Comparison of ENCODE assay signal across 19 mouse cellular contexts in genomic region chr11:96223813-96224212, GRCm38 (mm10). TPM values are rescaled to one million over a fixed set of nuclear protein-coding genes. Genes with fewer than 3 reads are reported as not detected.
DNase-seq lines count a peak whose midpoint lies in the region; ATAC-seq and TF ChIP-seq lines count a peak whose summit lies in the region.
"Had no signal": no experiment of that assay in that cellular context is flagged by ENCODE, and none has a peak within 500 bp of the region (broad histone marks: within the 10 kb centered on the region; RNA-seq: fewer than 3 reads in every experiment).

No protein-coding gene starts in this region.

- peak; percentile 26; the same call in 1 of the 2 replicates for TF ChIP-seq CTCF in gastrocnemius, adult 2 months (IDR thresholded peaks at IDR 0.05)
- TF ChIP-seq CTCF in liver, postnatal 0 days (IDR thresholded peaks at IDR 0.05; ENCODE audit: low read depth): peak; percentile 32; the same call in 1 of the 2 replicates
- TF ChIP-seq CTCF in CH12.LX (conservative IDR thresholded peaks at IDR 0.05 in 1 of 2, IDR thresholded peaks at IDR 0.05 in 1 of 2; ENCODE audit: low read depth in 2 of 2, low read length in 2 of 2): peak; percentile 55 to 64
- 0 out of 2 replicates have a peak, but pooled peaks have one; percentile 10 for TF ChIP-seq CTCF in bone marrow macrophage, adult 2 months (IDR thresholded peaks at IDR 0.05; ENCODE audit: low read depth, low read length)

- H3K4me2 ChIP-seq in liver, postnatal 0 days (ENCODE audit: low read depth, low read length): no peak overlapping the region
- H3K4me2 ChIP-seq in CH12.LX (ENCODE audit: insufficient read depth, low read depth, poor library complexity, severe bottlenecking): no peak overlapping the region
- H3K4me2 ChIP-seq: midbrain, embryonic 15.5 days; neural tube, embryonic 13.5 days had no signal

- intact Hi-C loops in gastrocnemius, adult 2 months (cut with DNase I): no loop called here

- no peak overlapping the region for H3K27ac ChIP-seq in gastrocnemius, adult 2 months
- H3K27ac ChIP-seq in liver, postnatal 0 days (ENCODE audit: low read depth): no peak overlapping the region
- H3K27ac ChIP-seq in CH12.LX (ENCODE audit: insufficient read depth, low read depth): no peak overlapping the region
- H3K27ac ChIP-seq in bone marrow macrophage, adult 2 months (ENCODE audit: insufficient read depth, low read depth, low read length): no peak overlapping the region
- H3K27ac ChIP-seq: heart, embryonic 10.5 days; midbrain, embryonic 15.5 days; neural tube, embryonic 13.5 days had no signal

- no peak for TF ChIP-seq EP300 in liver, postnatal 0 days (IDR thresholded peaks at IDR 0.05; ENCODE audit: low read depth)
- TF ChIP-seq EP300 in CH12.LX (IDR thresholded peaks at IDR 0.05; ENCODE audit: low read length): no peak

- no peak for TF ChIP-seq POLR2A in CH12.LX (IDR thresholded peaks at IDR 0.05; ENCODE audit: low read depth, low read length)
- no peak for TF ChIP-seq POLR2A in bone marrow macrophage, adult 2 months (IDR thresholded peaks at IDR 0.05; ENCODE audit: borderline replicate concordance, low read depth, low read length)

- peaks cover 3% of the 10 kb centered on the region for H3K9me3 ChIP-seq in liver, postnatal 0 days (ENCODE audit: low read length)
- H3K9me3 ChIP-seq in CH12.LX (replicated peaks; ENCODE audit: low read length): peaks cover 17% of the 10 kb centered on the region
- H3K9me3 ChIP-seq: heart, embryonic 10.5 days; midbrain, embryonic 15.5 days; neural tube, embryonic 13.5 days had no signal

- H3K27me3 ChIP-seq in liver, postnatal 0 days (ENCODE audit: insufficient read depth, low read length): peaks cover 10% of the 10 kb centered on the region; the same call in 1 of the 2 replicates
- H3K27me3 ChIP-seq in CH12.LX (replicated peaks): peaks cover 34% of the 10 kb centered on the region
- H3K27me3 ChIP-seq: neural tube, embryonic 13.5 days had no signal

- dilution Hi-C loops in CH12.LX (cut with MboI; ENCODE audit: extremely low pct_ligation_motif_present, extremely low pct_unique_long_range_greater_than_20kb, low sequenced_read_pairs): no loop called here

- no peak overlapping the region for H3K4me3 ChIP-seq in gastrocnemius, adult 2 months
- no peak overlapping the region for H3K4me3 ChIP-seq in liver, postnatal 0 days (ENCODE audit: low read depth, low read length)
- no peak overlapping the region for H3K4me3 ChIP-seq in CH12.LX (replicated peaks in 1 of 3; ENCODE audit: low read depth in 2 of 3, low read length in 2 of 3, poor library complexity in 1 of 3)
- no peak overlapping the region for H3K4me3 ChIP-seq in bone marrow macrophage, adult 2 months (ENCODE audit: insufficient read depth, low read length)
- H3K4me3 ChIP-seq: heart, embryonic 10.5 days; midbrain, embryonic 15.5 days; neural tube, embryonic 13.5 days had no signal

- H3K36me3 ChIP-seq in liver, postnatal 0 days (replicated peaks; ENCODE audit: insufficient read depth, low read length): no peaks in the 10 kb centered on the region
- H3K36me3 ChIP-seq in CH12.LX (replicated peaks in 1 of 2; ENCODE audit: control insufficient read depth in 1 of 2, insufficient read depth in 1 of 2, low read length in 1 of 2): no peaks in the 10 kb centered on the region
- H3K36me3 ChIP-seq: heart, embryonic 10.5 days; midbrain, embryonic 15.5 days; neural tube, embryonic 13.5 days had no signal

- no peaks in the 10 kb centered on the region for H3K4me1 ChIP-seq in liver, postnatal 0 days (ENCODE audit: insufficient read depth)
- no peaks in the 10 kb centered on the region for H3K4me1 ChIP-seq in CH12.LX (ENCODE audit: control insufficient read depth in 1 of 2, insufficient read depth in 2 of 2)
- H3K4me1 ChIP-seq in bone marrow macrophage, adult 2 months (ENCODE audit: control insufficient read depth, insufficient read depth, low read length): no peaks in the 10 kb centered on the region
- H3K4me1 ChIP-seq: heart, embryonic 10.5 days; midbrain, embryonic 15.5 days; neural tube, embryonic 13.5 days had no signal

- ATAC-seq in liver, postnatal 0 days: no peak
- no peak for ATAC-seq in megakaryocyte, adult 5-6 weeks (ENCODE audit: poor library complexity, severe bottlenecking)
- ATAC-seq: activated CD4-positive, CD25-positive, alpha-beta regulatory T cell, adult 4 months; midbrain, embryonic 15.5 days had no signal

- H3K9ac ChIP-seq in liver, postnatal 0 days (replicated peaks): no peak overlapping the region
- H3K9ac ChIP-seq in CH12.LX (ENCODE audit: insufficient read depth, low read depth): no peak overlapping the region
- H3K9ac ChIP-seq: midbrain, embryonic 15.5 days; neural tube, embryonic 13.5 days had no signal

- H3K79me2 ChIP-seq in CH12.LX (replicated peaks; ENCODE audit: control insufficient read depth, extremely low read depth, insufficient read depth, poor library complexity, severe bottlenecking): no peaks in the 10 kb centered on the region

- no peak for DNase-seq in gastrocnemius, adult 2 months
- DNase-seq in gastrocnemius, postnatal 25 days: no peak
- DNase-seq in liver, postnatal 0 days: no peak
- no peak for DNase-seq in liver
- DNase-seq in CH12.LX (ENCODE audit: extremely low read depth): peak; percentile 31
- DNase-seq in ovary, postnatal 10 days (ENCODE audit: low spot score): no peak
- DNase-seq: cerebellum, adult 9-10 months; kidney, adult 9 months; thymus, adult 18-20 months had no signal

- WGBS in liver, postnatal 0 days (ENCODE audit: insufficient replicate concordance): 38% methylated on average over 2 of the region's 2 CpGs

- in situ Hi-C loops in CH12.LX (cut with MboI; ENCODE audit: low pct_ligation_motif_present, low pct_unique_long_range_greater_than_20kb, low sequenced_read_pairs): no loop called here

- peak; percentile 28 for TF ChIP-seq RAD21 in CH12.LX (IDR thresholded peaks at IDR 0.05; ENCODE audit: low read depth, low read length)

TF ChIP-seq in CH12.LX, 34 proteins besides CTCF, POLR2A, EP300 and RAD21:
- TF ChIP-seq SMC3 (IDR thresholded peaks at IDR 0.05; ENCODE audit: low read depth, low read length): peak; percentile 65
- no peak for TF ChIP-seq SIN3A (IDR thresholded peaks at IDR 0.05; ENCODE audit: low read length)
- no peak for TF ChIP-seq IRF4 (IDR thresholded peaks at IDR 0.05; ENCODE audit: low read depth, low read length)
- 0 out of 2 replicates have a peak, but pooled peaks have one; percentile 4 for TF ChIP-seq ZC3H11A (IDR thresholded peaks at IDR 0.05; ENCODE audit: low read depth, low read length)
- no peak for TF ChIP-seq MXI1 (IDR thresholded peaks at IDR 0.05; ENCODE audit: low read depth, low read length)
- peak; percentile 64 for TF ChIP-seq ZNF384 (IDR thresholded peaks at IDR 0.05; ENCODE audit: low read depth, low read length)

RNA-seq across cellular contexts. Expression of gene Hoxb13, which starts 29.7 kb away (rescaled TPM):
- total RNA-seq in gastrocnemius, adult 2 months (2021): not detected
- total RNA-seq in gastrocnemius, postnatal 25 days (2021): not detected
- polyA plus RNA-seq in liver, postnatal 0 days (2015; fragmentation: Nextera tagmentation; extraction: Ambion mirVana): not detected in 2 replicates
- total RNA-seq in CH12.LX (2012; rRNA removed): 0.08 TPM in 2 replicates
- total RNA-seq in CH12.LX (2014; rRNA removed): not detected in 2 replicates
- 0.15 TPM in 1 of 2 replicates, not detected in the other for polyA plus RNA-seq in CH12.LX (2012; ENCODE audit: insufficient read length, low read depth)
- polyA plus RNA-seq in bone marrow macrophage, adult 2 months (2012; ENCODE audit: insufficient read depth, insufficient read length, missing spikeins): not detected in 2 replicates
- not detected in 2 replicates for total RNA-seq in megakaryocyte, adult 5-6 weeks (2015)
- not detected in 2 replicates for total RNA-seq in megakaryocyte, adult 5-6 weeks (2017)
- total RNA-seq: hematopoietic stem cell, adult 5-6 weeks; layer of hippocampus, postnatal 10 days; left cerebral cortex, postnatal 36 days had no signal
- polyA plus RNA-seq: activated CD4-positive, CD25-positive, alpha-beta regulatory T cell, adult 4 months; embryonic facial prominence, embryonic 11.5 days; heart, embryonic 10.5 days; midbrain, embryonic 15.5 days; neural tube, embryonic 13.5 days had no signal

RNA-seq across cellular contexts. Expression of gene Hoxb9, which starts 47.4 kb away (rescaled TPM):
- under 1 TPM in 1 of 2 experiments, not detected in 1; 0.14 TPM for total RNA-seq in gastrocnemius, adult 2 months (2021)
- under 1 TPM; 0.15 to 0.19 TPM for total RNA-seq in gastrocnemius, postnatal 25 days (2021)
- not detected in 2 replicates for polyA plus RNA-seq in liver, postnatal 0 days (2015; fragmentation: Nextera tagmentation; extraction: Ambion mirVana)
- total RNA-seq in CH12.LX (2012; rRNA removed): not detected in 2 replicates
- total RNA-seq in CH12.LX (2014; rRNA removed): not detected in 2 replicates
- not detected in 2 replicates for polyA plus RNA-seq in CH12.LX (2012; ENCODE audit: insufficient read length, low read depth)
- polyA plus RNA-seq in bone marrow macrophage, adult 2 months (2012; ENCODE audit: insufficient read depth, insufficient read length, missing spikeins): not detected in 2 replicates
- not detected in 2 replicates for total RNA-seq in megakaryocyte, adult 5-6 weeks (2015)
- total RNA-seq in megakaryocyte, adult 5-6 weeks (2017): not detected in 2 replicates
- total RNA-seq: layer of hippocampus, postnatal 10 days; left cerebral cortex, postnatal 36 days had no signal
- polyA plus RNA-seq: midbrain, embryonic 15.5 days had no signal

RNA-seq across cellular contexts. Expression of gene Hoxb8, which starts 57.9 kb away (rescaled TPM):
- total RNA-seq in gastrocnemius, adult 2 months (2021): under 1 TPM; 0.14 to 0.23 TPM
- under 1 TPM; 0.28 to 0.46 TPM for total RNA-seq in gastrocnemius, postnatal 25 days (2021)
- not detected in 2 replicates for polyA plus RNA-seq in liver, postnatal 0 days (2015; fragmentation: Nextera tagmentation; extraction: Ambion mirVana)
- not detected in 2 replicates for total RNA-seq in CH12.LX (2012; rRNA removed)
- not detected in 2 replicates for total RNA-seq in CH12.LX (2014; rRNA removed)
- not detected in 2 replicates for polyA plus RNA-seq in CH12.LX (2012; ENCODE audit: insufficient read length, low read depth)
- not detected in 2 replicates for polyA plus RNA-seq in bone marrow macrophage, adult 2 months (2012; ENCODE audit: insufficient read depth, insufficient read length, missing spikeins)
- not detected in 2 replicates for total RNA-seq in megakaryocyte, adult 5-6 weeks (2015)
- not detected in 2 replicates for total RNA-seq in megakaryocyte, adult 5-6 weeks (2017)
- total RNA-seq: hematopoietic stem cell, adult 5-6 weeks; layer of hippocampus, postnatal 10 days; left cerebral cortex, postnatal 36 days had no signal
- polyA plus RNA-seq: activated CD4-positive, CD25-positive, alpha-beta regulatory T cell, adult 4 months; midbrain, embryonic 15.5 days had no signal
